Mouse (Mus musculus) urinary bladder, postnatal 36 days (tissue): ENCODE measurements around the gene Gm3029.
"Not testable (repeated sequence)": the region's sequence is repeated elsewhere in the genome, so short reads cannot be mapped to it uniquely, and the experiment has no call there.

ENCODE experiments used
- DNase-seq, 2 experiments: peaks; one replicate each; pipeline ENCODE4 v3.0.0; 2022; ENCODE audit warnings: low spot score in 2 of 2, mixed read lengths in 1 of 2

Gene Gm3029

DNA sequence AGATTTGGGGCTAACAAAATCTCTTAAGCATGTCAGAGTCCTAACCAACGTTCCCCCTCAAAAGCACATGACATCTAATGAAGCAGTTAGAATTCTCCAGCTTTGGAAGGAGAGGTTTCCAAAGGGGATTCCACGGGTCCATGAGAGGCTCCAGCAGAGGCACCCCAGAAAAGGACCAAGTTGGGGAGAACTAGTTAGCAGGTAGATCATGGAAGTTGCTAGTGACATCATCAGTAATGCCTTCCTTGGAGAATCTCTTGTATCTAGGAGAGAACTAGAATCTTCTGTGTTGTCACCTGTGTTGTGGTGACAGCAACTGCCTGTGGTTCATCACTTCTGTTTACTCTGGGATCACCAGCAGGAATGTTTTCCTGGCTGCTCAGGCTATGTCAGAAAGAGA is at the start of gene Gm3029:
Gene Gm3029, plus strand, starts transcription at position 301 of the 400 bp plus-strand sequence.
- not testable (repeated sequence) for DNase-seq

DNA sequence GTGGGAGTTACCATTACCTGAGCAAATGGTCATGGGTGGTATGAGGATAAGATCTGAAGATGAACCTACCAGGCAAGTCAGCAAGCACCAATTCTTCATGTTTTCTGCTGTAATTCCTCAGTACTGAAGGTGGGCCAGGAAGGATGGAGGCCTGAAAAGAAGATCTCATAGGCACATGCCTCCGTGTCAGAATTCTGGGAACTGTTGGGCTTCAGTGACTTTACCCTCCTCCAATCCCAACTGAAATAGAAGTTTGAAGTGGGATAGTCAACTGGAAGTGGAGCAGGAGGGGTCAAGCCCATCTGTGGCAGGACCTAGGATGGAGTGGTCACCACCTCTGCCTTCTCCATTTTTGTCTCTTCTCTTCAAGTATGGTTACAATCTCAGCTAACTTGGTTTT is 47.7 kb upstream of the Gm3029 start, which contains the start of gene Gm2916:
Gene Gm2916, plus strand, starts transcription at position 301 of the 400 bp plus-strand sequence.
- DNase-seq = not testable (repeated sequence)

DNA sequence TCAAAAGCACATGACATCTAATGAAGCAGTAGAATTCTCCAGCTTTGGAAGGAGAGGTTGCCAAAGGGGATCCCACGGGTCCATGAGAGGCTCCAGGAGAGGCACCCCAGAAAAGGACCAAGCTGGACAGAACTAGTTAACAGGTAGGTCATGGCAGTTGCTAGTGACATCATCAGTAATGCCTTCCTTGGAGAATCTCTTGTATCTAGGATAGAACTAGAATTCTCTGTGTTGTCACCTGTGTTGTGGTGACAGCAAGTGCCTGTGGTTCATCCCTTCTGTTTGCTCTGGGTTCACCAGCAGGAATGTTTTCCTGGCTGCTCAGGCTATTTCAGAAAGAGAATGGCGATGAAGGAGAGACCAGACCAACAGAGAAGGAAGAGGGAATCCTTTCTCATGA is 31.7 kb downstream of the Gm3029 start, which contains the start of gene Gm3095:
Gene Gm3095, plus strand, starts transcription at position 301 of the 400 bp plus-strand sequence.
- not testable (repeated sequence) for DNase-seq
